Mouse (Mus musculus) stomach, embryonic 16.5 days (tissue): ENCODE results near the gene Adamtsl1. TPM values are rescaled to one million over a fixed set of nuclear protein-coding genes. Genes with fewer than 3 reads are reported as not detected.

Experiments
- ATAC-seq: fragments of 200-750 bp; cut with Nextera tagmentation; 2 replicates; pipeline ENCODE4 v1.8.0; 2017; ENCODE audit warnings: moderate number of reproducible peaks, moderate TSS enrichment; ENCODE audit not compliant: insufficient read depth, low FRiP score
- H3K27ac ChIP-seq: fragments of 300-500 bp; sonication (generic); 2 replicates; pipeline ENCODE4 v1.5.1; 2014; ENCODE audit warnings: low read length
- H3K27me3 ChIP-seq: fragments of 300-500 bp; sonication (generic); 2 replicates; pipeline ENCODE4 v1.6.1; 2014; ENCODE audit warnings: low read length, control low read depth, mixed read lengths; ENCODE audit not compliant: control insufficient read depth, insufficient read depth
- H3K36me3 ChIP-seq: fragments of 300-500 bp; sonication (generic); 2 replicates; pipeline ENCODE4 v1.6.1; 2014; ENCODE audit warnings: low read length; ENCODE audit not compliant: control insufficient read depth, insufficient read depth
- H3K4me1 ChIP-seq: fragments of 300-500 bp; sonication (generic); 2 replicates; pipeline ENCODE4 v1.6.1; 2014; ENCODE audit warnings: low read length, control low read depth, mixed read lengths; ENCODE audit not compliant: control insufficient read depth, insufficient read depth
- H3K4me2 ChIP-seq: fragments of 300-500 bp; sonication (generic); 2 replicates; pipeline ENCODE4 v1.6.1; 2014; ENCODE audit warnings: low read depth, low read length, mixed read lengths
- H3K4me3 ChIP-seq: fragments of 300-500 bp; sonication (generic); replicated peaks from 2 replicates; pipeline ENCODE4 v1.5.1; 2014; ENCODE audit warnings: mild to moderate bottlenecking, low read length
- H3K9ac ChIP-seq: fragments of 300-500 bp; sonication (generic); 2 replicates; pipeline ENCODE4 v1.6.1; 2014; ENCODE audit warnings: low read length
- H3K9me3 ChIP-seq: fragments of 300-500 bp; sonication (generic); replicated peaks from 2 replicates; pipeline ENCODE4 v1.6.1; 2016; ENCODE audit warnings: low read length, control low read depth; ENCODE audit not compliant: control insufficient read depth
- WGBS: fragments of 180-500 bp; shearing (Covaris S2); extraction: QIAGEN DNeasy Blood & Tissue Kit; methylation state at CpG from one replicate; pipeline ENCODE4 v1.1.7; 2014; 5-methylcytosine and 5-hydroxymethylcytosine counted together
- polyA plus RNA-seq: library from polyadenylated mRNA; unstranded; fragments of >200 nt; fragmentation: Nextera tagmentation; extraction: Ambion mirVana; gene quantifications from 2 replicates; pipeline ENCODE4 v1.2.1, GENCODE M21; 2015

Adamtsl1 gene
- polyA plus RNA-seq, 1 experiment from 2014 or later, result 22.0 TPM

DNA sequence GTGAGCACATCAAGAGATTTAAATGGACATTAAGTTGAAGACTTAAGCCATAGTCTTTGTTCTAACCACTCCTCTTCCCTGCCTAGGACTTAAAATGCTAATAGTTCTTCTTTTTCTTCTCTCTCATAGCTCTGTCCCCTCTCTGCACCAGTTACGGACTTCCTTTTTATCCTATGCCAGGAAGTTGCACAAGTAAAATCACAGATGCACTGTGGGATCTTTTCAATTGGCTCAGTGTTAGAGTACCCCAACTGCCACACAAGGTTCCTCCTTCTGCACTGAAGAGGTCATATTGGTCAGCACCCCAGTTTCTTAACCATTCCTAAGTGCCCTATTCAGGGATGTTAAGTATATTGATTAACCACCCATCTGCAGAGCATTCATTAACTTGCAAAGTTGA lies 15.9 kb downstream of the Adamtsl1 start:
- Histone ChIP-seq H3K4me1 (no peaks in the 10 kb centered on the region), H3K27ac (no peak overlapping the region), H3K4me2 (no peak overlapping the region), H3K9me3 (no peaks in the 10 kb centered on the region), H3K9ac (no peak overlapping the region), H3K27me3 (no peaks in the 10 kb centered on the region), H3K4me3 (no peak overlapping the region), H3K36me3 (no peaks in the 10 kb centered on the region)
- 82% methylated on average over 1 of the region's 1 CpGs for WGBS
- ATAC-seq, result no peak

DNA sequence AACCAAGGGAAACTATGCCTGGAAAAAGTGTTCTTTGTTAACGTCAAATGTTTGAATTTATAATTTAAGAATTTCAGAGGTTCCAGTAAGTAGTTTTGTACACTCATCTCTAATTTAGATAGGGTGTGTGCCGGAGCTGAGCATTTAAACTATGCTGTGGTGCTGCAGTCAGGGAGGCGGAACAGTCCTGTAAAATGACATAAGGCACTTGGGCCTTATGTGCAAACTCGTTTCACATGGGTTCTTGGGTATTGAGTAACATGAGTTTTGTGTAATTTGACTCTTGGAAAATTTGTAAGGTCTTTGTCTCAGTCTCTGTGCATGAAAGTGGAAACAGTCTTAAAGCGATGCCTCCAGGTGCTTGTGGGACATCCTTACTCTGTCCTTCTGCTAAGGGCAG lies 25.7 kb downstream of the Adamtsl1 start:
- Histone ChIP-seq H3K4me2 (no peak overlapping the region), H3K4me1 (no peaks in the 10 kb centered on the region), H3K9me3 (no peaks in the 10 kb centered on the region), H3K9ac (no peak overlapping the region), H3K36me3 (no peaks in the 10 kb centered on the region), H3K4me3 (no peak overlapping the region), H3K27me3 (no peaks in the 10 kb centered on the region), H3K27ac (no peak overlapping the region)
- 71% methylated on average over 5 of the region's 5 CpGs for WGBS
- ATAC-seq, result no peak

DNA sequence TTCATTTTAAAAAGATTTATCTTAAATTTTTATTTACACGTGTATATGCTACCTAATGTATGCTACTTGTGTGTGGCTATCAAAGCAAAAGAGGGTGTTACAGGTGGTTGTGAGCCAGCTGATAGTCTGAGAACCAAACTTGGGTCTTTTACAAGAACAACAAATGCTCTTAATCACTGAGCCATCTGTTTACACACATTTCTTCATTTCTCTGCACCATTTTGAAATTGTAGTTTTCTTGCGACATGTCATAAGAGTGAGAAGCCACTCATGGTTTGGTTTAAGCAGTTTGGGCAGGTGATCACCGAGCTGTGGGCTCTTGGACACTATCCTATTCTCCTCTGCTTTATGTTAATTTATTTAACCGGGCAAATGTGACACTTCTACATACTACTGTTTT lies 29.2 kb downstream of the Adamtsl1 start:
- H3K9ac ChIP-seq, result no peak overlapping the region
- no peaks in the 10 kb centered on the region for H3K27me3 ChIP-seq
- WGBS, result 79% methylated on average over 4 of the region's 4 CpGs
- no peak overlapping the region for H3K27ac ChIP-seq
- no peak overlapping the region for H3K4me3 ChIP-seq
- no peaks in the 10 kb centered on the region for H3K36me3 ChIP-seq
- H3K4me2 ChIP-seq, result no peak overlapping the region
- no peaks in the 10 kb centered on the region for H3K4me1 ChIP-seq
- H3K9me3 ChIP-seq, result no peaks in the 10 kb centered on the region
- no peak for ATAC-seq

DNA sequence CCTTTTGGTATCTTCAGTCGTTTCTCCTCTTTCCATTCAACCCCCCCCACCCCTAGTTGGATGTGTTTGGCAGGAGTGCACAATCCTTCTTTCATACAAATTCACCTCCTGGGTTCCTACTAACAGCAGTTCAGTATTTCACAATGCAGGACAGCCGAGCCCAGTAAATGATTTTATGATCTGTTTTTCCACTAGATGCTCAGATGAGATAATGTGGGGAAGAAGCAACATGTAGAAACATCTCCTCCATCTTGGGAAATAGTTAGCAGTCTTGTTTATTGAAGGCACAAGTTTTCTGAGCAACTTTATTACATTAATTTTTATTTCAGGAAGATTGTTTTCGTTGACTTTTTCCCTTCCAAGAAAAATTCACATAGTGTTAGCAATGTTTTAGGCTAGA lies 40.7 kb downstream of the Adamtsl1 start:
- Histone ChIP-seq H3K27ac (no peak overlapping the region), H3K27me3 (no peaks in the 10 kb centered on the region), H3K4me1 (no peaks in the 10 kb centered on the region), H3K4me3 (no peak overlapping the region), H3K9me3 (no peaks in the 10 kb centered on the region), H3K36me3 (no peaks in the 10 kb centered on the region), H3K4me2 (no peak overlapping the region), H3K9ac (no peak overlapping the region)
- 65% methylated on average over 3 of the region's 3 CpGs for WGBS
- ATAC-seq, result no peak

DNA sequence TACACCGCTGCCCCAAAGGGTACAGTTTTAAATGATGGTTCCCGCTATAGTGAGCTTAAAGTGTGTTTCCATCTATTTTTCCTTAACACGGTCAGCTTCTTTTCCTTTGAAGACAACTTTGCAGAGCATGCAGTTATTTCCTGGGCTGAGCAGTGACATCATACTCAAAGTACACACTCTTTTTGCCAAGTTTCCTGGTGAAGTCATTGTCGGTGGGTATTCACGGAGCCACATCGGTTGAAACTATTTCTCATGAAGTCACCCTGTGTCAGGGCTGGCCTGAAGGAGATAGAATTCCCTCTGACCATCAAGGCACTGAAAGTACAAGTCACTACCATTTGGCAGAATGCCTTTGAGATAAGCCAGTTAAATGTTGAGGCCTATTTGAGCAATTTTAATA lies 45.8 kb downstream of the Adamtsl1 start:
- Histone ChIP-seq H3K9ac (no peak overlapping the region), H3K36me3 (no peaks in the 10 kb centered on the region), H3K27ac (no peak overlapping the region), H3K27me3 (no peaks in the 10 kb centered on the region), H3K4me3 (no peak overlapping the region), H3K9me3 (no peaks in the 10 kb centered on the region), H3K4me1 (no peaks in the 10 kb centered on the region), H3K4me2 (no peak overlapping the region)
- ATAC-seq, result no peak
- 77% methylated on average over 6 of the region's 6 CpGs for WGBS

DNA sequence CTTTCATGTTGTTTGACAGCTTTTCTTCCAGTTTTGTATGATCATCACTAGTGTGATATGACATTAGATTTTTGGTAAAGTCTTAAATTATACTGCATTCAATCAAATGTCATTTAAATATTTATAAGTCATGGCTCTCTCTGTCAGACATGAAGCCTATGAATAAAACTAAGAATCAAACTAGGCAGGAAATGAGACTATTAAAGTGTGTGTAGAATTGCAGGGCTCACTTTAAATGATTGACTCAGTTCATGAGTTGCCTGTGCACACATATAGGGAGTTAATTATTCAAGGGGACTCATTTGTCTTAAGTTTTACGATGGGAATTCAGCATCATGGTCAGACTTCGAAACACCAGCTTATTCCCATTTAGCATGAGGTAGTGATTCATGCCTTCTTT lies 71.5 kb downstream of the Adamtsl1 start:
- Histone ChIP-seq H3K9me3 (no peaks in the 10 kb centered on the region), H3K27ac (no peak overlapping the region), H3K9ac (no peak overlapping the region), H3K4me3 (no peak overlapping the region), H3K36me3 (no peaks in the 10 kb centered on the region), H3K4me2 (no peak overlapping the region), H3K4me1 (no peaks in the 10 kb centered on the region), H3K27me3 (no peaks in the 10 kb centered on the region)
- WGBS, result 81% methylated on average over 2 of the region's 2 CpGs
- no peak for ATAC-seq

DNA sequence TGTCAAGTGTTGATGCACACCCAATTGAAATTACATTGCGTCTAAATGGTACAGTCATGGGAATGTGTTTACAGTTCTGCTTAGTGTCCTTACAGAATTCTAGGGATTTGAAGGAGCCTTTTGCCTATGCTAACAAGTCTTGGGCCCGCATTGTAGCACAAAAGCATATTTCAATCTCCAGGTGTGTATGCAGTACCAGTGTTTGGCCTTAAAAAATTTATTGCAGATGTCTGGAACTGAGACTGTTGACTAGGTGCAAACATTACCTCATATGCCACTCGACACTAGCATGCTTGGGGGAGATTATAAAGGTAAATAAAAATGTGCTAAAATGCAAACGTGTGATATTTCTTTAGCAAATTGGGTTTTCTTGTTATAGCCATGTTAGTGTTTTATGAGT lies 75.0 kb downstream of the Adamtsl1 start:
- Histone ChIP-seq H3K9me3 (no peaks in the 10 kb centered on the region), H3K4me3 (no peak overlapping the region), H3K9ac (no peak overlapping the region), H3K27ac (no peak overlapping the region), H3K4me1 (no peaks in the 10 kb centered on the region), H3K27me3 (no peaks in the 10 kb centered on the region), H3K36me3 (no peaks in the 10 kb centered on the region), H3K4me2 (no peak overlapping the region)
- 50% methylated on average over 4 of the region's 4 CpGs for WGBS
- no peak for ATAC-seq

DNA sequence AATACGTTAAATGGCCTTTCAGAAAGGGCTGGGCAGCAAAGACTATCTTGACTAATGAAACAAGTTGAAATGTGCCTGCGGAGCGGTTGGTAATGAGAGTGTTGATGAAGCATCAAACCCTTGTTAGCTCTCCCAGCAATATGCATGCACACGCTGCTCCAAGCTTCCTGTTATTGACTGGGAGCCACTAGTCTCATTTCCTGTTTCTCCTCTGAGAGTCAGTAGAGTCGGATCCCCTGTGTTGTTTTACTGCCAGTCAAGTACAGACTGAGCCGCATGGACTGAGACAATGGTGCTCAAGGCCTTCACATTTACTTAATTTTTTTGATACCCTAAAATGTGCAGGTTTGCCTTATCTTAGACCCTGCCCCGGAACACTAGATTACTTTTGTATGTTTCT lies 77.1 kb downstream of the Adamtsl1 start:
- WGBS, result 78% methylated on average over 7 of the region's 7 CpGs

DNA sequence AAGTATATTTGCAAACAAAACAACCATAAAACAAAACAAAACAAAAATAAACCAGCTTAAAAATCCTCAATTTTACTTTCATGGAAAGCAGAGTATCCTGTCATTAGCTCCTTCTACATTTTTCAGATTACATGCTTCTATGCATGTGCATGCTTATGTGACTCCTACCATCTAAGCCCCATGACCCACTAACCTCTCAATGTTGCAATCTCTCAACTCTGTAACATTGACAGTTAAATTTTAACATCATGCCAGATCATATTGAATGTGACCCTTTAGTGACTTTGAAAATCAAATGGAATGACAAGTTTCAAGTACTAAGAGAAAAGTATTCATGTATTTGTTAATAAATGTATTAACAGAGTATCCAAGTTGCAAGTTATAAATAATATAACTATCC lies 80.2 kb downstream of the Adamtsl1 start:
- Histone ChIP-seq H3K27ac (no peak overlapping the region), H3K4me3 (no peak overlapping the region)
- no peak for ATAC-seq

More for the DNA sequence above, 77.1 kb downstream of the Adamtsl1 start:
- H3K27me3 ChIP-seq, result no peaks in the 10 kb centered on the region
- no peaks in the 10 kb centered on the region for H3K36me3 ChIP-seq
- H3K4me1 ChIP-seq, result no peaks in the 10 kb centered on the region
- no peak overlapping the region for H3K9ac ChIP-seq
- H3K27ac ChIP-seq, result no peak overlapping the region
- no peak overlapping the region for H3K4me2 ChIP-seq
- no peak for ATAC-seq
- H3K9me3 ChIP-seq, result no peaks in the 10 kb centered on the region
- no peak overlapping the region for H3K4me3 ChIP-seq

DNA sequence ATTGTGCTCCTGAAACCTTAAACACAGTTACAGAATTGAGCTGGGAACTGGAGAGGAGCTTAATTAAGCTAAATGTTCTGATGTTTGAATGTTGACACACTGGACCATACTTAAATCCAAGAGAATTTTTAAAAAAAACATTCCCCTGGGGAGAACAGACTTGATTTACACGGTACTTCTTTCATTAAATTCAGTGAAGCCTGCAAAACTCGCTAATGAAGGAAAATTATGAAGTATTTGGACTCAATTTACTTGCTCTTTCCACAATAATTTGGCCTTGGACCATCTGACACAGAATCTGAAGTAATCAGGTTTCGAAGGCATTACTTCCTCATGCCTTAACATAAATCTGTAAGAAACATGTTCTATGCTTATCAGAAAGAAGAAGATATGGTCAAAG lies 99.4 kb downstream of the Adamtsl1 start:
- no peak for ATAC-seq
- 79% methylated on average over 3 of the region's 3 CpGs for WGBS
- no peaks in the 10 kb centered on the region for H3K27me3 ChIP-seq
- no peaks in the 10 kb centered on the region for H3K4me1 ChIP-seq
- H3K27ac ChIP-seq, result no peak overlapping the region
- no peaks in the 10 kb centered on the region for H3K36me3 ChIP-seq
- H3K9ac ChIP-seq, result no peak overlapping the region
- H3K4me3 ChIP-seq, result no peak overlapping the region
- H3K9me3 ChIP-seq, result no peaks in the 10 kb centered on the region
- no peak overlapping the region for H3K4me2 ChIP-seq

More for the DNA sequence above, 80.2 kb downstream of the Adamtsl1 start:
- Histone ChIP-seq H3K4me1 (no peaks in the 10 kb centered on the region), H3K9ac (no peak overlapping the region), H3K9me3 (no peaks in the 10 kb centered on the region), H3K36me3 (no peaks in the 10 kb centered on the region), H3K27me3 (no peaks in the 10 kb centered on the region), H3K4me2 (no peak overlapping the region)
